Mouse (Mus musculus): Measurements from ENCODE around the gene Rab24. TPM values are rescaled to one million over a fixed set of nuclear protein-coding genes. Genes with fewer than 3 reads are reported as not detected.

Gene Rab24
- total RNA-seq, 1 experiment from 2014 or later = 60.8 TPM

DNA sequence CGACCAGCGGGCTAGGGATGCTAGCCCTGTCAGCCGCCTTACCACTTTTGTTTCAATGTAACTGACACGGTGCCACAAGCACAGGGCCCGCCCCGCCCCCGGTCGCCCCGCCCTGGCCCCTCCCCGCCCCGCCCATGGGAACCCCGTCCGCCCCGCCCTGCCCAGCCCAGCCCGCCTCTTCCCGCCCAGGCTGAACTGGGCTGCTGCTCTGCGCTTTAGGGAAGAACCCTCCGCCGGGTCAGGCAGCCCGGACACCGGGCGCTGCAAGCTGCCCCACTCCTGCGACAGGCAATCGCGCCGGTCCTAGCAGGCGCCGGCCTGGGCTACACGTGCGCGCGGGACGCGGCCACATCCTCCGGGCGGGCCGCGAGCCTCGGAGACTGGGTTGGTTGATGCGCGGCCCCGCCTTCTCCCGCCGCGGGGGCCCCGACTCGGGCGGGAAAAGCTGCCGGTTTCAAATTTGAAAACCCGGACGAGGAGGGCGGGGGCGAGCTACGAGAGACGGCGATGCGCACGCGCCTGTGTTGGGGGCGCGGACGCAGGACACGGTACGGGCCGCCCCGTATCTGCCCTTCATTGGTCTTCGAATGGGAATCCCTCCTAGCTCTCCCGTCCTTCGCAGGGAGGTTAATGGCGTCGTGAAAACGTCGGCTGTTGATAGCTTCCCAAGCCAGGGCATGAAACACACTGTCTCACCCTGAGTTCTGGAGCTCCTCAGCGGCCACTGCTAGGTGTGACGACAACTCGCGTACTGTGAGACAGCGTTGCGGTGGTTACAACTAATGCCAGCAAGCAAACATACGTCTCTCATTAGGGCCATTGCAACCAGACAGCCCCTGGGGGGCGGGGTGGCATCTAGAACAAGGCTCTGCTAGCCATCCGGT, 8.2 kb upstream of the Rab24 start, which contains the start of gene Mxd3:
Gene Mxd3 (minus strand): TSS at position 141 of the 884 bp plus-strand sequence.
- peak; percentile 43 for ATAC-seq (ENCODE audit: extremely low read depth, insufficient number of reproducible peaks, low FRiP score, poor library complexity, severe bottlenecking)

DNA sequence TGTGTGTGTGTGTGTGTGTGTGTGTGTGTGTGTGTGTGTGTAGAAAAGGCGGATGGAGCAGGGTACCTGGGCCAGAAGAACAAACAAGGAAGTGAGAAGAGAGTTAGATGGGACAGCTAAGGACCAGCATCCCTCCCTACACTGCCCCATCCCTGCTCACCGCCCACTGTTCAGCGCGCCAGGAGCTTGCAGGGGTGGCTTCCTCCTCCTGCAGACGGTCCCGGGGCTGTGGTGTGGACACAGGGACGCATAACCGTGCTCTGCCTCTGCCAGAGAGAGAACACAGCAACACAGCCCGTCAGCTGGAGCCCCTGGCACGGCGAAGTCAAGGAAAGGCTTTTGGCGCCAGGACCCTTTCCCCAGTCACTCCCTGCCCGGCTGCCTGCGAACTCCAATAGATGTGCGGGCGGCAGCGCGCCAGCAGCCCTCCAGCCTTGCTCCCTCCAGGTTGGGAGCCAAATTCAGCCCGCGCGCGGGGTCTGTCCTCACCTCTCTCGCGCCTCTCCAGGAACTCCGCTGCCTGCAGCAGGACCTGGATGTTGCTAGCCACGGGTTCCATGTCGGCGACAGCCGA, 7.5 kb upstream of the Rab24 start:
- ATAC-seq (ENCODE audit: extremely low read depth, insufficient number of reproducible peaks, low FRiP score, poor library complexity, severe bottlenecking) = no peak

DNA sequence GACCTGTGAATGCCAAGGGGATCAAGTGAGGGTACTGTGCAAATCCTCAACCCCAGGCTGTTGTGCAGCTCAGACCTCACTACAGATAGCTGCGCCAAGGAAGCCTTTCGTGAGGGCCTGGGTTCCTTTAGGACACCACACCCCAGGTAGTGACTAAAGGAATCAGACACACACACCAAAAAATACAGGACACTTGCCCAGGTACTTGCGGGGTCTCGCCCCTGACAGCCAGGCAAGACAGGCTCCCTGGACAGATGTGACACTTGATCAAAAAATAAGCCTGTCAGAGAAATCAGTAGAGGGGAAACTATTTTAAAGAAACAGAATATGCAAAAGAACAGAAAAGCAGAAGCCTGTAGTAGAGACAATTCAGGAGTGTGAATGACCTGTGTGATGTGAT, 6.9 kb upstream of the Rab24 start:
- no peak for ATAC-seq (ENCODE audit: extremely low read depth, insufficient number of reproducible peaks, low FRiP score, poor library complexity, severe bottlenecking)

DNA sequence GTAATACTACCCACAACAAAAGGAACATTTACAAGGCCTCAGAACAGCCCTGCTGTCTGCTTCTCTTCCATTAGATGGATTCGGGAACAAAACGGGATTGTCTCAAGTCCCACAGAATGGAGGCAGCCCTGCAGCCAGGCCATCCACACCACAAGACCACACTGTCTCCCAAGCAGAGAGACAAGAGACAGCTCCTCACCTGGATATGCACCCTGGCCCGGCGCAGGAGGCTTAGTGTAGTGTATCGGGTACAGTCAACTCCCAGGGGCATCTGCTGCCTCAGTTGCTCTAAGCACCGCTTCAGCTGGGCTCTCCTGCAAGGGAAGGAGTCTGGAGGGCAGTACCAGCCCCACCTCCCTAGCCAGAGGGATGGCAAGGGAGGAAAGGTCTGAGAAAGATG, 6.4 kb upstream of the Rab24 start:
- ATAC-seq (ENCODE audit: extremely low read depth, insufficient number of reproducible peaks, low FRiP score, poor library complexity, severe bottlenecking) = no peak

DNA sequence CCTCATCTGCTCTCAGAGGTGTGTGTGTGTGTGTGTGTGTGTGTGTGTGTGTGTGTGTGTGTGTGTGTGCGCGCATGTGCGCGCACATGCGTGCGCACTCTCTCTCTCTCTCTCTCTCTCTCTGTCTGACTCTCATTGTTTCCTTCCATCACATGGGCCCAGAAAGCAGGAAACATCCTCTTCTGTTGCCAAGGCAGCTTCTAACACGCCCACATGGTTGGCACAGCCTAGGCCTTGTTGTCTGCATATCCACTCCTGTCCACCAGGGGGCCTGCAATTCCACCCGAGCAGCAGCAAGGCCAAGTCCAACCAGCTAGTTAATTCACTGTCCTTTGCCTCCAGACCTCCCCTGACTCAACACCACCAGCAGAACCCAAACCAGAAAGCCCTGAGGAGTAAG, 5.9 kb upstream of the Rab24 start:
- peak; percentile 80 for ATAC-seq (ENCODE audit: extremely low read depth, insufficient number of reproducible peaks, low FRiP score, poor library complexity, severe bottlenecking)

DNA sequence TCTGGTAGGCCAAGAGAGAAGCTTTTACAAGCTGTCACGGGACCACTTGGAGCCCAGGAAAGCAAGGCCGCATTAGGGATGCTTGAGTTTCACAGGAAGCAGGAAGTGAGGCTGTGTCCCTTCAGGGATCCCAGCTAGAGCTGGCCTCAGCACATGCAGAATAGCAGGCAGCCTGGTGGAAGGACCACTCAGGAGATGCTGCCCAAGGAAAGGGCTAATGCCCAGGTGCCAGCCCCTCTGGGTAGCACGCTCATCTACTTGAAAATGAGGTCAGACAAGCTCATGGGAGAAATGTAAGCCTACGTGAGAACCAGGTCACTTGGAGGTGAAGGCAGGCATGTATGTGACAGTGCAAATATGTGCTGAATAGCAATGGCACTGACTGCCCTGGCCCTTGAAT, 5.4 kb upstream of the Rab24 start:
- ATAC-seq (ENCODE audit: extremely low read depth, insufficient number of reproducible peaks, low FRiP score, poor library complexity, severe bottlenecking) = no peak

DNA sequence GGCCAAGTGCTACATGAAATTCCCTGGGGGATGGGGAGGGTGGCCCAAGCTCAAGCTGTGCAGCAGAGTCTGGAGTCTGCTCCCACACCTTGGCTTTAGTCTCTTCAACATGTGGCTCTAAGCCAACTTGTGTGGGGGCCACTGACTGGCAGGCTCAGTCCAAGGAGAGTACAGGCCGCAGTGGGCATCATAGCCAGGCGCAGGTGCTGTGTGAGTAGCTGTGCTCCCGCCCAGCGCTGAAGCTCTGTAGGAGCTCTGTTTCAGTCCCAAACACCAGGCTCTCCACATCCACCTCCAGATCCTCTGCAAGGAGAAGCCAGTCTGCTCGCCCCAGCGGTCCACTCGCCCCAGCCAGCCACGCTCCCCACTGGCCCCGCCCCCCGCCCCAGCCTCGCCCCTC, 3.9 kb upstream of the Rab24 start:
- ATAC-seq (ENCODE audit: extremely low read depth, insufficient number of reproducible peaks, low FRiP score, poor library complexity, severe bottlenecking) = no peak

DNA sequence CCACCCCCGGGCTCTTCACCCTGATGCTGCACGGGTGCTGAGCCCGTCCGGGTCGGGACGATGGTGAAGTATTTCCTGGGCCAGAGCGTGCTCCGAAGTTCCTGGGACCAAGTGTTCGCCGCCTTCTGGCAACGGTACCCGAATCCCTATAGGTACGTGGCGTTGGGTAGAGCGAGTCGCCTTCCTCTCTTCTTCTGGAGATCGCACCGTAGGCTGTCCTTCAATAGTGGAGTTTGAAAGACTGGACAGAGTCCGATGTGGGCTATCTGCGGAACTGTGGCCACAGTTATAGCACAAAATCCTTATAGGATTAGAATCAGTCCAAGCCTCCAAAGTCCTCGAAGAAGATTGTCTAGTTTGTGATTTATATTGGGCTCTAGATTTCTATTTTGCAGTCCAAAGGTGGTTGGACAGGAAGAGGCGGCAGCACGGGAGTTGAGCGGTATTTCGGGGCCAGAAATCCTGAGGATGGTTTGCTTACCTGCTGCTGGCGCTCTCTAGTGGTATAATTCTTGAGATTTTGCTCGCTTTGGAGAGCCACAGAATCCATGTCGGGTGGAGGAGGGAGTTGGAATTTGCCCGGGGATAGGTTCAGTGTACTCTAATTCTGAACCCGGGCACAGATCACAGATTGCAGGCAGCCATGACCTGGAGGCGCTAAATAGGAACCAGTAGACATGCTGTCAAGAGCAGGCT, 532 bp upstream of the Rab24 start:
- ATAC-seq (ENCODE audit: extremely low read depth, insufficient number of reproducible peaks, low FRiP score, poor library complexity, severe bottlenecking) = no peak

DNA sequence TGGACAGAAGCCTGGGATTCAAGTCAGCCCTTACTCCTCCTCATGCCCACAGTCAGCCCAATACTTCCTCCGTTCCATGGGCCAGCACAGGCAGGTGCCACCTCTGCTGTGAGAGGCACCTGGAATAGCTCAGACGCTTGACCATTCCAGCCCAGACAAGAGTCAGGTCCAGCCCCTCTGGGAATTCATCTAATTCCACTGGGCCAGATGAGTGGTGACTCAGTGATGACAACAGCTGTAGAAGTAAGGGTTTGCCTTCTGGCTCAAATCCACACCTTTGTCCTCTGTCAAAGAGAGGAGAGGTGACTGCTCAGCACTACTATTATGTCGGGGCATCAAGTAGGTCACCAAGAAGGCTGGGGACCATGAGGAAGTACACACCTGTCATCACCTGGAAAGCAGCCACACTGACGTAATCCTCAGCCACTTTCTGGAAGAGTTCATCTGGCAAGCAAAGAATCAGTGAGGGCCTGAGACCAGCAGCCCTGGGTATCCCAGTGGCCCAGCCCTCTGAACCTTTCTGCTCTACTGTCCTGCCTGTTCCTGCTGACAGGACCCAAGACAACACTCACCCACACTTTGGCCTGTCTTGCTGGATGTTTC, 1.7 kb downstream of the Rab24 start, which contains the start of gene Prelid1:
Gene Prelid1 (plus strand): TSS at position 570 of the 603 bp plus-strand sequence.
- ATAC-seq (ENCODE audit: extremely low read depth, insufficient number of reproducible peaks, low FRiP score, poor library complexity, severe bottlenecking) = no peak

DNA sequence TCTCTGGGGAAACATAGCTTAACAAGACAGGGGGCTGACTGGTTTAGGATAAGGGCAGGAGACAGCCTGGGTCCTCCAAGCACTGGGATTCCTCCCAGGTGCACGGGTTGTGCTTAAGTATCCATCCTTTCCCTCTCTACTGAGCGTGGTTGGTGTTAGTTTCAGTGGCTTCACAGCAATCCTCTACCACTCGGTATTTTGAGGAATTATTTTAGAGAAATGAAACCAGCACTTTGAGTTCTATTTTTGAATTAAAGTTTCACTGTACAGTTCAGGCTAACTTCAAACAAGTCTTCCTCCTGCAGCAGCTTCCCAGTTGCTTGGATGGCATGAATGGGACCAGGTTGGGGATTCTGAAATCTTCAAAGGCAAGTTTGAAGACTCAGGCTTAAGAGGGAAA, 3.4 kb downstream of the Rab24 start:
- ATAC-seq (ENCODE audit: extremely low read depth, insufficient number of reproducible peaks, low FRiP score, poor library complexity, severe bottlenecking) = no peak

DNA sequence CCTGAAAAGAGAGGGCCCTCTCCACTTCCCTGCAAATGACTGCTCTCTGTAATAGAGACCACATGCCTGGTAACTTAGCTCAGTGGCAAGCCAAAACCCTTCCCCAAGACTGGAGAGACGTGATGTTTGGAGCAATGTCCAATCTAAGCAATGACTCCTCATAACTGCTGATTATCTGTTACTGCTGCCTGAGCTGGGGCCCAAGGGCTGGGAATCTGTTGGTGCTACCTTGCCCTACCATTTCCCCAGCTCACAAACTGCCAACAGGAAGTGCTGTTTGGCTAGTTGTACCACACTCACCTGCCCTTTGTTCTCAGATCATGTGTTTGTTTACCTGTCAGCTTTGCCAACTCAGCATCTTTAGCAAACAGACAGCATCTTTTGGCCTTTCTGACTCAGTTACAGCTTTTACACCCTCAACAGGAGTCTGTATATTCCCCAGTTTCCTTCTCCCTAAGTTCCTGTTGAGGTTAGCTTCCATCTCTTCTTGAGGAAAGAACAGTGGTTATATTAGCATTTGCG, 6.8 kb downstream of the Rab24 start:
- ATAC-seq (ENCODE audit: extremely low read depth, insufficient number of reproducible peaks, low FRiP score, poor library complexity, severe bottlenecking) = no peak

DNA sequence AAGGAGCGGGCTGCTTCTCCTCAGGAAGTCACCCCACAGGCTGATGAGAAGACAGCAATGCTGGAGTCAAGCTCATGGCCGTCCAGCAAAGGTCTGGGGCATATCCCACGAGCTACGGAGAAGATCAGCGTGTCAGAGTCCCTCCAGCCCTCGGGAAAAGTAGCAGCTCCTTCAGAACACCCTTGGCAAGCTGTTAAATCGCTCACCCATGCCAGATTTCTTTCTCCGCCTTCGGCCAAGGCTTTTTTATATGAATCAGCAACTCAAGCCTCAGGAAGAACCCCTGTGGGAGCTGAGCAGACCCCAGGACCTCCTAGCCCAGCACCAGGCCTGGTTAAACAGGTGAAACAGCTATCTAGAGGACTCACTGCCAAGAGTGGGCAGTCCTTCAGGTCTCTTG, 8.7 kb downstream of the Rab24 start:
- no peak for ATAC-seq (ENCODE audit: extremely low read depth, insufficient number of reproducible peaks, low FRiP score, poor library complexity, severe bottlenecking)

DNA sequence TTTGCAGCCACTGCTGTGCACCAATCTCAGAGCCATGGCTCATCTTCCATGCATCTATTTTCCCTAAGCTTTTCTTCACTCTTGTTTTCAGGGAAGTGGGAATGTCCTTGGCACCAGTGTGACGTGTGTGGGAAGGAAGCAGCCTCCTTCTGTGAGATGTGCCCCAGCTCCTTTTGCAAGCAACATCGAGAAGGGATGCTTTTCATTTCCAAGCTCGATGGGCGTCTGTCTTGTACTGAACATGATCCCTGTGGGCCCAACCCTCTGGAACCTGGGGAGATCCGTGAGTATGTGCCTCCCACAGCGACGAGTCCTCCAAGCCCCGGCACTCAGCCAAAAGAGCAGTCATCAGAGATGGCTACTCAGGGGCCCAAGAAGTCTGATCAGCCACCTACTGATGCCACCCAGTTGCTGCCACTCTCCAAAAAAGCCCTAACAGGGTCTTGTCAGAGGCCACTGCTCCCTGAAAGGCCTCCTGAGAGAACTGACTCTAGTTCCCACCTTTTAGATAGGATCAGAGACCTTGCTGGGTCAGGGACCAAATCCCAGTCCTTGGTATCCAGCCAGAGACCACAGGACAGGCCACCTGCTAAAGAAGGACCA, 9.6 kb downstream of the Rab24 start:
- no peak for ATAC-seq (ENCODE audit: extremely low read depth, insufficient number of reproducible peaks, low FRiP score, poor library complexity, severe bottlenecking)

DNA sequence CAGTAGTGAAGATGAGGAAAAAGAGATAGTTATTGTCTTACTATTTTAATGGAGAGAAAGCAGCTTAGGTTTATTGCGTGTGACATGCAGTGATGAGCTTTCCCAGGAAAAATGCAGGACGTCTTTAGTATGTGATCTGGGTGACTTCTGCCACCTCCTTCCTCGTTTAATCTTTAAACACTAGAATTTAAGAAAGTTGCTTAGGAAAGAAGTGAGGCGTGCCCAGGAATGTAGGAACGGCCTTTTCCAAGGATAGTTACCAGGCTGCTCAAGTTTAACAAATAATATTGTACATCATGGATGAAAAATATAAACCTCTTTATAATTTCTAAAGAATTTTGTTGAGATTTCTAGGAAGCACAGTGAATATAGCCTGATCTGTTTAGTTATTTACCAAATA, 20.8 kb downstream of the Rab24 start:
- no peak for ATAC-seq (ENCODE audit: extremely low read depth, insufficient number of reproducible peaks, low FRiP score, poor library complexity, severe bottlenecking)

DNA sequence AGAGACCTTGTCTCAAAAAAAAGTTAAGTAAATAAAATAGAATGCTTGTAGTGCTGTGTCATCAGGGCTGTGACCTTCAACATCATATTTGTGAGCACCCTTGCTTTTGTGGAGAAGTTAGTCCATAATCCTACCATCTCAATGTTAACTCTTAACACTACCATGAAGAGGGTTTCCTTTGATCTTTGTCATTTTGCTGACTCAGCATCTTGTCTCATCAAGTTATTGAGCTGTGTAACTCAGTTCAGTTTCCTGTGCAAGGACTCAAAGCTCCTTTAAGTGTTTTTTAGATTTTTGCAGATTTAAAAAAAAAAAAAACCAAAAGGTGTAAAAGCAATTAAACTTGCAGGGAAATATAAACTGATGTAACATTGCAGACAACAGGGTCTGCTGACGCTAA, 25.0 kb downstream of the Rab24 start:
- no peak for ATAC-seq (ENCODE audit: extremely low read depth, insufficient number of reproducible peaks, low FRiP score, poor library complexity, severe bottlenecking)

DNA sequence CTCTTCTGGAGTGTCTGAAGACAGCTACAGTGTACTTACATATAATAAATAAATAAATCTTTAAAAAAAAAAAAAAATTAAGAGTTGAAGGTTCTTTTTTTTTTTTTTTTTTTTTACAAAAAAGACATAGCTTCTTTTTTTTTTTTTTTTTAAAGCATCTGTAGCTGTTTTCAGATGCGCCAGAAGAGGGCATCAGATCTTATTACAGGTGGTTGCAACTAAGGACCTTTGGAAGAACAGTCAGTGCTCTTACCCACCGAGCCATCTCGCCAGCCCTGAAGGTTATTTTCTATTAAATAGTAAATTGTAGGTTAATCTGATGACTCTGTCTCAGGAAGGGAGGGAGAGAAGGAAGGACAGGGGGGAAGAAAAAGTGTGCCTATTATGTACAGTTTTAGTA, 32.9 kb downstream of the Rab24 start:
- no peak for ATAC-seq (ENCODE audit: extremely low read depth, insufficient number of reproducible peaks, low FRiP score, poor library complexity, severe bottlenecking)

DNA sequence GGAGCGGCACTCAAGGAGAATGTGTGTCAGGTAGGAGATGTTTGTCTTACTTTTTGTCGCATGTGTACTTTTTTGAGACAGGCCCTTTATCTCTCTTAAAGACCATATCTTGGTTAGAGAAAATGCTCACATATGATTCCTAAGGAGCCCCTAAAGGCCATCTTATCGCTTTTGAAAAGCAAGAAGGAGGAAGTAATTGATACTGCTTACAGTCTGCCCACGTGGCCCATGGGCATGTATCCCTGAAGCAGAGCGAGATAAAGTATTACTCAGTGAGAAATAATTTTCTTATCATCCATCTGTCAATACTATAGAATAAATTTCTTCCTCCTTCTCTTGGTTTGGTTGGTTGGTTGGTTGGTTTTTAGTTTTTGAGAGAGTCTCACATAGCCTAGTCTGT, 44.1 kb downstream of the Rab24 start:
- ATAC-seq (ENCODE audit: extremely low read depth, insufficient number of reproducible peaks, low FRiP score, poor library complexity, severe bottlenecking) = no peak

DNA sequence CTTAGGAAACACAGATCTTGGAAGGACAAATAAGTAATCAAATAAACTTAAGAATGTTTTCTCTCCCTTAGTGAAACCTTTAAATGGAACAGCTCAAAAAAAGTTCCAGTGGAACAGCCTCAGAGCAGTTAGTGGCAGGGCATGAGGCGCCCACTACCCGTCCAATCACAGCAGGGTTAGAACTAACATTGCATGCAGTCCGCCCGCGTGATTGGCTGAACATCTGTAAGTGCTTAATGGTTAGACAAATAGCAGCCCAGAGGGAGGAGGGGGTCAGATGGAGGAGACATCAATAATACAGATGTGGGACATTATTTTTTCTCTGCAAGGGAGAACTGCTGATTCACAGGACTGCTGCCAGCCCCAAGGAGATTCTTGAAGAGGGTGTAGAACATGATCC, 44.5 kb downstream of the Rab24 start:
- ATAC-seq (ENCODE audit: extremely low read depth, insufficient number of reproducible peaks, low FRiP score, poor library complexity, severe bottlenecking) = no peak

Data from neutrophil, adult 5-6 weeks (primary cell).